Mouse (Mus musculus) layer of hippocampus, postnatal 36 days (tissue): ENCODE measurements around the gene Gm17509. TPM values are rescaled to one million over a fixed set of nuclear protein-coding genes. Genes with fewer than 3 reads are reported as not detected.
A peak's percentile ranks its signal among the peaks of the same experiment; 100 is the strongest.
"Not testable (repeated sequence)": the region's sequence is repeated elsewhere in the genome, so short reads cannot be mapped to it uniquely, and the experiment has no call there.

Experiments used
- DNase-seq, 2 experiments: peaks; one replicate each; pipeline ENCODE4 v3.0.0; 2022
- total RNA-seq, 2 experiments: library from RNA; stranded (reverse); gene quantifications; 2 replicates each; pipeline ENCODE4 v1.2.3; 2021

The Gm17509 gene
- total RNA-seq, 2 experiments from 2014 or later: 1.4 to 2.0 TPM

DNA sequence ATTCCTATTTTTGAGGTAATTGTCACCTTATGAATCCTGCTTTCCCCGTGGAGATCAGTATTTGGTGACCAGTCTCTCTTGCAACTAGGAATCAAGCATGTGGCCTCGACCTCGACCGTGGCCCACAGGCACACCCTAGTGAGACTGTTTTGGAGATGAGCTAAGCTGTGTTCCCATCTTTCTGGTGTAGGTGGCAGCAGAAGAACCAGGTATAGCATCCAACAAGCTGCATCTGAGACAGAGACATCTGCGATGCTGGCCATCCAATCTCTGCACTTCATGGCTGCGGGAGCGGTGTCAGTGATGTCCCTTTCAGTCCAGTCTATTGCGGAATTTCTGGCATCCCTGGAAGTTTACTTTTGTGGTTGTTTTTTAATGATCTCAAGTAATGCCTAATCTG, 14.8 kb downstream of the Gm17509 start:
- no peak for DNase-seq

DNA sequence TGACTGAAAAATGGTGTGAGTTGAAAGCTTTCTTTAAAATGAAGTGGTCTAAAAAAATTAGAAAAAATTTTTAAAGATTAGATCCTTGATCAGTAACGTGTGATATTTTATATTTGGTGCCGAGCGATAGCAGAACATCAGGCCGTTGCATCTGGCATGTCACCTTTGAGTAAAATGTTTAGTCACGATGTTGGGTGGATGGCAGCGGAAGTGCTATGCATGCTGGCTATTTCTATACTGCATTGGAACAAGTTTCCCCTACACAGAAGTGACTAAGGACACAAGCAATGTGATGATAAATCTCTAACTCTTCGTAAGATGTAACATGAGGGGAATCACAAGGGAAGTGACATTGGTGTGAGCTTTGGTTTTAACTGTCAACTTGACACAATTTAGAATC, 16.2 kb downstream of the Gm17509 start:
- DNase-seq: no peak

DNA sequence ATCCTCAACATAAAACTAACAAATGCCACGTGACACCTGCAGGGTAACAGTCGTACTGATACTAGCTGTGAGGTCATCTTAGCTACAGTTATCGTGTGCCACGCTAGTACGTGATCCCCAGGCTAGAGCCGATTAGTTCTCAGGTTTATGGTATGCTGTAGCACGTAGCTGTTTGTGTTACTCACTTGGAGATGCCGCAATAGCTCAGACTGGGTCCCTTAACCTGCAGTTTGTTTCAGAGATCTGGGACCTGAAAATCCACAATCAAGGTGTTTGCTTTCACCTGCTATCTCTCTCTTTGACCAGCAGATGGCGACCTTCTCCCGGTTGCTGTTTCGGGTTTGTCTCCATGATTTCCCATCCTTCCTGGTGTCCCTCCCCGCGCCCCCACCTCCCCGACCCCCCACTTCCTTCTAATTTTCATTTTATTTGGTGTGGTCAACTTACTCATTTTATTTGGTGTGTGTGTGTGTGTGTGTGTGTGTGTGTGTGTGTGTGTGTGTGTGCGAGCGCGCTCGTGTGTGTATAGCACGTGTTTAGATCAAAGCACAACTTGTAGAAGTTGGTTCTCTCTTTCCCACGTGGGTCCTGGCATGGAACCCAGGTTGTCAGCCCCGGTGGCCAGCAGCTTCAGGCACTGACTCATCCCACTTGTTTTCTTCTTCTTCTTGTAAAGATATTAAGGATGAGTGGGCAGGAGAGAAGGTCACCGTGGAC, 18.0 kb downstream of the Gm17509 start:
- no peak for DNase-seq

DNA sequence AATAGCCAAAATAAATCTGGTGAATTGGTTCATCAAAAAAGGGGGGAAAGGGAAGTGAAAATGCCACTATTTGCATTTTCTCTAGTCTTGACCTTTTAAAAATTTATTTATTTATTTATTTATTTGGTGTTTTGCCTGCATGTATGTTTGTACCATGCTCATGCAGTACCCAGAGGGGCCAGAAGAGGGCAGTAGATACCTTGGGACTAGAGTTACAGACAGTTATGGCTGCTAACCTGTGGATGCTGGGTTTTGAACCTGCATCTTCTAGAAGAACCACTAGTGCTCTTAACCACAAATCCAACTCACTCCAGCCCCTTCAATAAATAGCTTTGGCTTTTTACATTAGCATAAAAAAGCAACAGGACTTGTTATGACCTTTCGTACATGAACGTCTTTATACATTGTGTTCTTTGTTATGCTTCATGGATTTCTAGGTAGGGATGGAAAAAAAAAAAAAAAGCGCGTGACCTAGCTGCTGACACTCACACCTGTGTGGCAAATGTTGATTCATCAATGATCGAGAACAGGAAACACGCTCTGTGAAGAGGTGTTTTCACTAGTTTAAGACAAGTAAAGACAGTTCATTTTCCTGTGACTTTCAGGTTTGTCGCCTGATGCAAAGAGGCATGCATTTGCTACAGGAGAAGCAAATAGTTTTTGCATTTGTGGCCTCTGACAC, 22.3 kb downstream of the Gm17509 start:
- peak; percentile 37 to 41 for DNase-seq

DNA sequence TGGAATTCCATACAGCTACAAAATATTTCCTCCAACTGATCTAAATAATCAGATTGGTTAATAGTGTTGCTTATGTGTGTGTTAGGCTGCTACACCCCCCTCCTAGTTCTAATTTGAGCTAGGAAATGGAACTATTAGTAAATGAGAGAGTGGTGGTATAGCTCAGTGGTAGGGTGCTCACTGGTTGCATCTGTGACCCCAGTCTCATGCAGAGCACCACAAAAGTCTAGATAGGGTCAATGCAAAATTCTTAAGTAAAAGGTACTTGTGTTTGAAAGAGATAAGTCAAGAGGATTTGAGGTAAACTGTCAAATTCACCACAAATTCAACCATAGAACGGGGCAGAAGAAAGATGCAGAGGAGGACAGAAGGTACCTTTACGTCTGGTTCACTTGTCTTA, 23.2 kb downstream of the Gm17509 start:
- DNase-seq: no peak

DNA sequence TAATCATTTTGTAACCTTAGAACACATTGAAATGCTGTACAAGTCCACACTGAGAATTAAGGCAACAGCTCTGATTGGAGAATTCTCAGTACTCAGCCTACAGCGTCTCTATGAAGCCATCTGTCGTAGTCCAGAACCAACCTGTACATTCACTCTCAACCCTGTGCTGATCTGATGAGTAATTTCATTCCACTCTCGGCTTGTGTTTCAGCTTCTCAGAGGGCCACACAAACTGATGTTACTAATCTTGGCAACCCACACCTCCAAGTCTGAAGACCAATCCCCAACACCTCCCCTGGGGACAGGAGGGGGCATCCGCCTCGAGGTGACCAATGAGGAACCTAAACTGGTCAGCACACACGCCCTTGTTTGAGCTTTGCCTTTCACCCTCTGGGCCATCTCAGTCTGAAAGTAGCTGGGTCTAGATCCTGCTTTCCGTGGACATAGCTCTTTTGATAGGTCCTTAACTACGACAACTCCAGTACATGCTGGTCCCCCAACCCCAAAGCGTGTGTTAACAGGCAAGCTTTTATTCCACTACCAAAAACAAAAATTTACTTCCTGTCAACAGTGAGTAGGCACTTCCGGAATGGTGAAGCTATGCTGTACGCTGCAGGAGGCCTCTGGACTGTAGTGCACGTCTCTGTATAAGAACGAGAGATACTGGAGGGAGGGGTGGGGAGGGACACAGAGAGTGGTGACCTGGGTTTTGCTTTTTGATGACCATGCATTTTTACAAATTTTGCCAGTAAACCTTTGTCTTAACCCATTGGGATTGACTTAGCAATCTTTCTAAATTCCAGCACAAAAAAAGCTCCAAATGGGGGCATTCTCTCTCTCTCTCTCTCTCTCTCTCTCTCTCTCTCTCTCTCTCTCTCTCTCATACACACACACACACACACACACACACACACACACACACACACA, 25.0 kb downstream of the Gm17509 start:
- DNase-seq: no peak

DNA sequence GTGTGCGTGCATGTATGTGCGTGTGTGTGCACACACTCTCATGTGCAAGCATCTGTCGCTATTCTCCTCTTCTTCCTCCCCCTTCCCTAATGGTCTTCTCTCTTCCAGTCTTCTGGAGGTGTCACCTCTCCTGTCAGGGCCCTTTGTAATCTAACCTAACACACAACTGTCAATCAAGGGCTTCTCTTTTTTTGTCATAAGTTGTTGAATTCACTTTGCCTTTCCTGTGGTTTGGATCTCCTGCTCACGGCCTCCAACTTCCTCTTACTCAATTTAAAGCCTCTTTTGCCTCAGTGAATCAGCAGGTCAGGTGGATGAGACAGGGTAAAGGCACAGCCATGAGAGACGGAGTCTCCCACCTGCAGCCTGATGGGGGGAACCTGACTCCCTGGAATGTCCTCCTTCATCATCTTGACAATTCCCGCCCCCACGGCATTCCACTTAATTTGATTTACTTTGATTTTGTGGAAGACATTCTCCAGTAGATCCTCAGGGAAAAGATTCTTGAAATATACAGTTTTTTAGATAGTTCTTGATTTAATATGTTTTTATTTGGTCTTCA, 27.4 kb downstream of the Gm17509 start:
- DNase-seq: no peak

DNA sequence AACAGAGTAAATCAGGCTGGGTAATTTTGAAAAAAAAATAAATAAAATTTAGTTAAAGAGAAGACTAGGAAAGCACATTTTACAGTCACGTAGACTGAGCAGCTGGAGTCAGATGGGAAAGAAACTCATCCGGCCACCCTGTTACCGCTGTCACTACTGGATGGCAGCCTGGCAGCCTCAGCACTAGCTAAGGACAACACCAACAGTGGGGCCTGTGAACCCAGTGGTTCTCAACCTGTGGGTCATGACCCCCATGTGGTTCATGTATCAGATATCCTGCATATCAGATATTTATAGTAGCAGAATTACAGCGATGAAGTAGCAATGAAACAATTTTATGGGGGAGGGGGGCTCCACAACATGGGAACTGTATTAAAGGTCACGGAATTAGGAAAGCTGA, 28.7 kb downstream of the Gm17509 start:
- no peak for DNase-seq

DNA sequence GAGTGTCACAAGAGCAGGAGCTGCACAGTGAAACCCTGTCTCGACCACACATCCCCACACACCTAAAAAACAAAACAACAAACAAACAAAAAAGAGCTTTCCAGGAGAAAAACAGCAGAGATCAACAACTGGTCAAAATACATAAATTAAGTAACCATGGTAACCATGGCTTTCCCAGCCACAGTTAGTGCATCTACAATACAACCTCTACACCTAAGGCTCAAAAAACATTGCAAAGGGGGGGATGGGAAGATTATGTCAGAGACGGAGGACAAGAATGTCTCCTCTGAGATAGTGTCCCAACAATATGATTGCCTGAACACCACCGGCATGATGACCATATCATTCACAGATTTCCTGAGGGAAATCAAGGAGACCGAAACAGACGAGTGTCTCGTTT, 35.5 kb downstream of the Gm17509 start:
- no peak for DNase-seq

DNA sequence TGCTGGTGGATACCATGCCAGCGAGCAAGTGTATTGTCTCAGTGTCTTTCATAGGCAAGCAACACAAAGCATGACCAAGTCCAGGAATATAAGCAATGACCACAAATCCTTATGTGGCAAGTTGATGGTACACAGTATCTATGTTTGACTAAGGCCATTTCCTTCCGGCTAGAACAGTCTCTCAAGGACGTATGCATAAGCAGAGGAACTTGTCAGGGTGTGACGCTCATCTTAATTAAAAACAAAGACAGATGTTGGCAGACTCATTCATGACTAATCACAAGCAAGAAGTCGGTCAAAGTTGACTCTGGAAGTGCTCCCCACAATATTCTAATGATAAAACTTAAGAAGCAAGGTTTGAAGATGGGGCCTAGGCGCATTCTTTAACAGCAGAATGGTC, 37.6 kb downstream of the Gm17509 start:
- no peak for DNase-seq

DNA sequence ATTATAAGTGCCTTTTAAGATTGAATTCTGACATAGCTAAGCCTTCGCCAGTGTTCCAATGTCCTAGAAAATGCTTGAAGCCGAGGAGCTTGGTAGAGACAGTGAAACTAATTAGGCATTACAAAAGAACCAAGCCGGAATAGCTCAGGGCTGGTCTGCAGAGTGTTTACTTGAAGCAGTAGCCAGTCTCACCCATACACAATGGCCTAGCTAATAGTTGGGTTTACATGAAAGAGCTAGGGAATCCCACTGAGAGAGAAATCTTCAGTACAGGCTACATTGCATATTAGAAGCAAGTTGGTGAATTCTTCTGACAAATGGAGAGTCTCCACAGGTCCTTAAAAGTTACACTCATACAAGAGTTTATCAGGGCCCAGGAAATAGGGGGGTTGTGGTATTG, 40.0 kb downstream of the Gm17509 start:
- DNase-seq: not testable (repeated sequence)

Other genes with a start within 250 kb of the Gm17509 start
- gene Parp8, start 195.5 kb downstream of the Gm17509 start, total RNA-seq: 10 to 100 TPM; 38.5 to 39.6 TPM
- gene Emb, start 12.5 kb downstream of the Gm17509 start, total RNA-seq: 10 to 100 TPM; 28.6 to 33.3 TPM